Mouse (Mus musculus) embryonic facial prominence, embryonic 10.5 days (tissue): ENCODE results near the gene Arpc1b. TPM values are rescaled to one million over a fixed set of nuclear protein-coding genes. Genes with fewer than 3 reads are reported as not detected.

ENCODE experiments used
- polyA plus RNA-seq: library from polyadenylated mRNA; unstranded; fragments of >200 nt; fragmentation: Nextera tagmentation; extraction: Ambion mirVana; gene quantifications from 2 replicates; pipeline ENCODE4 v1.2.1, GENCODE M21; 2016

Gene Arpc1b
- polyA plus RNA-seq, 1 experiment from 2014 or later: 97.9 TPM

Other genes with a start within 250 kb of the Arpc1b start
- 14.5 and 17.0 TPM in 2 replicates for gene Smurf1, start 148.4 kb upstream of the Arpc1b start, polyA plus RNA-seq
- not detected in 2 replicates for gene Gm4871, start 81.5 kb upstream of the Arpc1b start, polyA plus RNA-seq
- gene 1700018F24Rik, start 71.2 kb upstream of the Arpc1b start, polyA plus RNA-seq: not detected in 2 replicates
- gene Arpc1a, start 30.4 kb upstream of the Arpc1b start, polyA plus RNA-seq: 122 and 129 TPM in 2 replicates
- 0.06 TPM in 1 of 2 replicates, not detected in the other for gene Kpna7, start 30.2 kb upstream of the Arpc1b start, polyA plus RNA-seq
- 144 and 151 TPM in 2 replicates for gene Pdap1, start 26.0 kb downstream of the Arpc1b start, polyA plus RNA-seq
- gene Bud31, start 26.1 kb downstream of the Arpc1b start, polyA plus RNA-seq: 249 and 250 TPM in 2 replicates
- gene Ptcd1, start 52.9 kb downstream of the Arpc1b start, polyA plus RNA-seq: 17.6 and 18.9 TPM in 2 replicates
- gene Cpsf4, start 53.0 kb downstream of the Arpc1b start, polyA plus RNA-seq: 87.0 and 91.9 TPM in 2 replicates
- 523 and 540 TPM in 2 replicates for gene Atp5j2, start 77.8 kb downstream of the Arpc1b start, polyA plus RNA-seq
- gene Zkscan14, start 87.7 kb downstream of the Arpc1b start, polyA plus RNA-seq: 7.1 and 9.0 TPM in 2 replicates
- gene Zkscan5, start 90.3 kb downstream of the Arpc1b start, polyA plus RNA-seq: 17.8 and 19.5 TPM in 2 replicates
- gene Zfp655, start 117.5 kb downstream of the Arpc1b start, polyA plus RNA-seq: 31.2 and 31.4 TPM in 2 replicates
- 0.45 and 0.83 TPM in 2 replicates for gene Zscan25, start 166.3 kb downstream of the Arpc1b start, polyA plus RNA-seq
- not detected in 2 replicates for gene Cyp3a57, start 231.1 kb downstream of the Arpc1b start, polyA plus RNA-seq